Mouse (Mus musculus): ENCODE results near the gene Adk. TPM values are rescaled to one million over a fixed set of nuclear protein-coding genes. Genes with fewer than 3 reads are reported as not detected.

Gene Adk
- total and polyA plus RNA-seq, 3 experiments, result 69.0 to 479 (median 102) TPM

- Histone ChIP-seq H3K4me1 (ENCODE audit: control insufficient read depth in 1 of 2, insufficient read depth in 2 of 2, low read length in 2 of 2) (no peaks in the 10 kb centered on the region), H3K36me3 (ENCODE audit: control insufficient read depth in 1 of 2, insufficient read depth in 2 of 2, low read length in 2 of 2) (no peaks in the 10 kb centered on the region), H3K27me3 (ENCODE audit: control insufficient read depth in 1 of 2, insufficient read depth in 2 of 2, low read length in 2 of 2) (no peaks in the 10 kb centered on the region), H3K79me2 (ENCODE audit: control insufficient read depth, insufficient read depth, low read length, poor library complexity) (no peaks in the 10 kb centered on the region), H3K27ac (ENCODE audit: control insufficient read depth, low read depth, low read length) (no peak overlapping the region), H3K4me3 (ENCODE audit: control insufficient read depth in 1 of 2, insufficient read depth in 1 of 2, low read depth in 2 of 2, low read length in 2 of 2) (no peak overlapping the region), H3K9ac (ENCODE audit: control insufficient read depth, low read depth, low read length, poor library complexity, severe bottlenecking) (no peak overlapping the region), H3K9me3 (replicated peaks; ENCODE audit: insufficient read depth, low read length) (no peaks in the 10 kb centered on the region)
- DNase-seq (ENCODE audit: low read depth, low spot score), result no peak
- TF ChIP-seq RCOR1 (IDR thresholded peaks at IDR 0.05; ENCODE audit: low read depth, low read length), result no peak
- no peak for TF ChIP-seq MAX (IDR thresholded peaks at IDR 0.05; ENCODE audit: low read length)
- TF ChIP-seq SMC3 (IDR thresholded peaks at IDR 0.05; ENCODE audit: low read depth, low read length), result no peak
- no peak for TF ChIP-seq NRF1 (IDR thresholded peaks at IDR 0.05; ENCODE audit: insufficient read depth, low read depth, low read length, poor library complexity, severe bottlenecking)
- no peak for TF ChIP-seq JUND (IDR thresholded peaks at IDR 0.05; ENCODE audit: low read depth, low read length)
- TF ChIP-seq MEF2A (IDR thresholded peaks at IDR 0.05; ENCODE audit: extremely low read depth, insufficient replicate concordance, low read depth, low read length, poor library complexity, severe bottlenecking), result no peak
- no peak for TF ChIP-seq ELF1 (IDR thresholded peaks at IDR 0.05; ENCODE audit: low read depth, low read length)
- TF ChIP-seq ZNF384 (IDR thresholded peaks at IDR 0.05; ENCODE audit: low read depth, low read length), result no peak
- no peak for TF ChIP-seq CHD1 (IDR thresholded peaks at IDR 0.05; ENCODE audit: low read depth, low read length)
- TF ChIP-seq TCF12 (IDR thresholded peaks at IDR 0.05; ENCODE audit: low read depth, low read length), result no peak
These were observed 350.4 kb downstream of the Adk start for GRCm38 (mm10) chr14:21402621-21403405.

- Histone ChIP-seq H3K27ac (ENCODE audit: control insufficient read depth, low read depth, low read length) (no peak overlapping the region), H3K79me2 (ENCODE audit: control insufficient read depth, insufficient read depth, low read length, poor library complexity) (no peaks in the 10 kb centered on the region), H3K9me3 (replicated peaks; ENCODE audit: insufficient read depth, low read length) (no peaks in the 10 kb centered on the region), H3K4me3 (ENCODE audit: control insufficient read depth in 1 of 2, insufficient read depth in 1 of 2, low read depth in 2 of 2, low read length in 2 of 2) (no peak overlapping the region), H3K36me3 (ENCODE audit: control insufficient read depth in 1 of 2, insufficient read depth in 2 of 2, low read length in 2 of 2) (no peaks in the 10 kb centered on the region), H3K4me1 (ENCODE audit: control insufficient read depth in 1 of 2, insufficient read depth in 2 of 2, low read length in 2 of 2) (no peaks in the 10 kb centered on the region), H3K9ac (ENCODE audit: control insufficient read depth, low read depth, low read length, poor library complexity, severe bottlenecking) (no peak overlapping the region), H3K27me3 (ENCODE audit: control insufficient read depth in 1 of 2, insufficient read depth in 2 of 2, low read length in 2 of 2) (no peaks in the 10 kb centered on the region)
- no peak for DNase-seq (ENCODE audit: low read depth, low spot score)
- no peak for TF ChIP-seq EP300 (IDR thresholded peaks at IDR 0.05; ENCODE audit: low read depth in 1 of 2, low read length in 2 of 2)
- no peak for TF ChIP-seq CTCF (IDR thresholded peaks at IDR 0.05 in 2 of 3, conservative IDR thresholded peaks at IDR 0.05 in 1 of 3; ENCODE audit: control insufficient read depth in 1 of 3, insufficient read depth in 1 of 3, low read depth in 2 of 3, low read length in 3 of 3, poor library complexity in 1 of 3, severe bottlenecking in 1 of 3)
- no peak for TF ChIP-seq POLR2AphosphoS5 (IDR thresholded peaks at IDR 0.05; ENCODE audit: borderline replicate concordance, low read depth, low read length)
- TF ChIP-seq E2F4 (IDR thresholded peaks at IDR 0.05; ENCODE audit: borderline replicate concordance, low read depth, low read length), result no peak
- TF ChIP-seq GATA1 (IDR thresholded peaks at IDR 0.05; ENCODE audit: low read depth, low read length), result no peak
- TF ChIP-seq RAD21 (IDR thresholded peaks at IDR 0.05; ENCODE audit: low read depth, low read length), result no peak
- no peak for TF ChIP-seq KAT2A (conservative IDR thresholded peaks at IDR 0.05; ENCODE audit: low read depth, low read length)
- no peak for TF ChIP-seq ZMIZ1 (IDR thresholded peaks at IDR 0.05; ENCODE audit: low read depth, low read length)
- TF ChIP-seq MEF2A (IDR thresholded peaks at IDR 0.05; ENCODE audit: extremely low read depth, insufficient replicate concordance, low read depth, low read length, poor library complexity, severe bottlenecking), result no peak
- TF ChIP-seq HCFC1 (IDR thresholded peaks at IDR 0.05; ENCODE audit: low read depth, low read length), result no peak
- TF ChIP-seq ZC3H11A (IDR thresholded peaks at IDR 0.05; ENCODE audit: low read depth, low read length), result no peak
These were observed 354.6 kb downstream of the Adk start for GRCm38 (mm10) chr14:21406946-21407345.
